Mouse (Mus musculus): Measurements from ENCODE around the gene Lig1.

The Lig1 gene

GRCm38 (mm10) chr7:13311401-13311800 is 34.3 kb downstream of the Lig1 start:
- DNase-seq, result no peak

GRCm38 (mm10) chr7:13314095-13314597 is 37.1 kb downstream of the Lig1 start:
- DNase-seq, result no peak

GRCm38 (mm10) chr7:13321424-13321823 is 44.3 kb downstream of the Lig1 start:
- DNase-seq, result no peak

- no peak for DNase-seq
Observed at GRCm38 (mm10) chr7:13324316-13324715, 47.2 kb downstream of the Lig1 start, which contains the start of gene Pla2g4c. TSS of gene Pla2g4c (plus strand) at chr7:13324655.

- no peak for DNase-seq
Observed at GRCm38 (mm10) chr7:13330575-13330974, 53.5 kb downstream of the Lig1 start.

DNA sequence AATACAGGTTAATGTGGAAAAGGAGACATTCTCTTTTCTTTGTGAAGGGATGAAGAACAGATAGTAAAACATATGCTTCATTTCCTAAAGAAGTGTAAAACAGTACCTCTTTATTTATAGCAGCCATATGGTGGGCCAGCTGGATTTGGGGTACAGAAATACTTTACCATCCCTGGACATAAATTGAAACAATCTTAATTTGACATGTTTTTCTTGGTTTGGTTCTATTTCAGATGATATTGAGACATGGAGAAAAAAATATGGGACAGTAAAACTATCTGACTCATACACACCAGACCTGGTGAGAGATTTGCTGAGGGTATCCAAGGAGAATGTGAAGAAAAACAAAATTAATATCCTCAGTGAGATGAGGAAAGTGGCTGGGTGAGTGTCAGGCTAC is 78.9 kb downstream of the Lig1 start:
- no peak for DNase-seq

Data from lung, postnatal 10 days (tissue).